Mouse (Mus musculus): Measurements from ENCODE around the gene Phf23. TPM values are rescaled to one million over a fixed set of nuclear protein-coding genes. Genes with fewer than 3 reads are reported as not detected.

Gene Phf23
- polyA plus RNA-seq, 1 experiment from 2014 or later: 28.8 TPM

- Histone ChIP-seq H3K9me3 (ENCODE audit: control insufficient read depth, low read length) (no peaks in the 10 kb centered on the region), H3K27ac (ENCODE audit: low read depth, low read length) (no peak overlapping the region)
- 80% methylated on average over 7 of the region's 7 CpGs for WGBS
Measured at GRCm38 (mm10) chr11:70043665-70044064, 48.1 kb downstream of the Phf23 start.

GRCm38 (mm10) chr11:70045435-70045834 is 49.9 kb downstream of the Phf23 start:
- Histone ChIP-seq H3K4me3 (ENCODE audit: low read depth, low read length) (no peak overlapping the region), H3K4me2 (ENCODE audit: low read depth, low read length) (no peak overlapping the region), H3K9me3 (ENCODE audit: control insufficient read depth, low read length) (no peaks in the 10 kb centered on the region), H3K9ac (replicated peaks; ENCODE audit: low read depth, low read length) (no peak overlapping the region), H3K27me3 (ENCODE audit: control insufficient read depth, insufficient read depth, low read length) (no peaks in the 10 kb centered on the region), H3K27ac (ENCODE audit: low read depth, low read length) (no peak overlapping the region), H3K36me3 (ENCODE audit: control insufficient read depth, insufficient read depth, low read length) (peaks cover 40% of the 10 kb centered on the region), H3K4me1 (ENCODE audit: control insufficient read depth, insufficient read depth, low read length) (no peaks in the 10 kb centered on the region)
- peak; percentile 25; the same call in 1 of the 2 replicates for ATAC-seq (ENCODE audit: low read depth)
- 33% methylated on average over 9 of the region's 9 CpGs for WGBS

More at GRCm38 (mm10) chr11:70043665-70044064, 48.1 kb downstream of the Phf23 start:
- Histone ChIP-seq H3K9ac (replicated peaks; ENCODE audit: low read depth, low read length) (no peak overlapping the region), H3K4me3 (ENCODE audit: low read depth, low read length) (no peak overlapping the region), H3K4me2 (ENCODE audit: low read depth, low read length) (no peak overlapping the region), H3K4me1 (ENCODE audit: control insufficient read depth, insufficient read depth, low read length) (no peaks in the 10 kb centered on the region), H3K27me3 (ENCODE audit: control insufficient read depth, insufficient read depth, low read length) (no peaks in the 10 kb centered on the region), H3K36me3 (ENCODE audit: control insufficient read depth, insufficient read depth, low read length) (peaks cover 52% of the 10 kb centered on the region)
- no peak for ATAC-seq (ENCODE audit: low read depth)

- Histone ChIP-seq H3K9me3 (ENCODE audit: control insufficient read depth, low read length) (no peaks in the 10 kb centered on the region), H3K9ac (replicated peaks; ENCODE audit: low read depth, low read length) (no peak overlapping the region), H3K27ac (ENCODE audit: low read depth, low read length) (no peak overlapping the region), H3K27me3 (ENCODE audit: control insufficient read depth, insufficient read depth, low read length) (no peaks in the 10 kb centered on the region), H3K4me3 (ENCODE audit: low read depth, low read length) (no peak overlapping the region), H3K36me3 (ENCODE audit: control insufficient read depth, insufficient read depth, low read length) (peaks cover 12% of the 10 kb centered on the region), H3K4me2 (ENCODE audit: low read depth, low read length) (no peak overlapping the region), H3K4me1 (ENCODE audit: control insufficient read depth, insufficient read depth, low read length) (no peaks in the 10 kb centered on the region)
- 74% methylated on average over 6 of the region's 6 CpGs for WGBS
- ATAC-seq (ENCODE audit: low read depth): no peak
Measured at GRCm38 (mm10) chr11:70049366-70049765, 53.8 kb downstream of the Phf23 start.

MicroRNA genes within 50 kb of the gene (microRNA counts, 519-probe panel; counts per million panel counts)
- microRNA mmu-miR-324-3p (not detected), microRNA mmu-miR-324-5p (4,698 counts per million, percentile 61 among the panel's probes with 10 or more counts)

Small RNAs within 50 kb of the gene (microRNA-seq; reads per million reads assigned to microRNA genes)
- not detected for gene Gm44349
- 2,758 reads per million, percentile 86 among the genes with 10 or more reads in this experiment for gene Mir324

Other genes with a start within 250 kb of the Phf23 start
- gene Polr2a, start 237.1 kb upstream of the Phf23 start, polyA plus RNA-seq (2014; fragmentation: Nextera tagmentation; extraction: Ambion mirVana): 23.5 and 30.7 TPM in 2 replicates
- not detected in 2 replicates for gene Slc35g3, start 233.8 kb upstream of the Phf23 start, polyA plus RNA-seq (2014; fragmentation: Nextera tagmentation; extraction: Ambion mirVana)
- gene Zbtb4, start 229.9 kb upstream of the Phf23 start, polyA plus RNA-seq (2014; fragmentation: Nextera tagmentation; extraction: Ambion mirVana): 4.3 and 6.0 TPM in 2 replicates
- gene Chrnb1, start 199.8 kb upstream of the Phf23 start, polyA plus RNA-seq (2014; fragmentation: Nextera tagmentation; extraction: Ambion mirVana): 0.78 and 1.3 TPM in 2 replicates
- 6.4 and 9.1 TPM in 2 replicates for gene Fgf11, start 193.9 kb upstream of the Phf23 start, polyA plus RNA-seq (2014; fragmentation: Nextera tagmentation; extraction: Ambion mirVana)
- gene Tmem102, start 190.2 kb upstream of the Phf23 start, polyA plus RNA-seq (2014; fragmentation: Nextera tagmentation; extraction: Ambion mirVana): 0.68 and 0.76 TPM in 2 replicates
- gene Gm39566, start 180.5 kb upstream of the Phf23 start, polyA plus RNA-seq (2014; fragmentation: Nextera tagmentation; extraction: Ambion mirVana): not detected in 2 replicates
- gene Spem2, start 177.3 kb upstream of the Phf23 start, polyA plus RNA-seq (2014; fragmentation: Nextera tagmentation; extraction: Ambion mirVana): 0.16 TPM in 1 of 2 replicates, not detected in the other
- 0.35 and 0.40 TPM in 2 replicates for gene Spem1, start 173.6 kb upstream of the Phf23 start, polyA plus RNA-seq (2014; fragmentation: Nextera tagmentation; extraction: Ambion mirVana)
- 24.2 and 31.3 TPM in 2 replicates for gene Nlgn2, start 158.0 kb upstream of the Phf23 start, polyA plus RNA-seq (2014; fragmentation: Nextera tagmentation; extraction: Ambion mirVana)
- 306 and 377 TPM in 2 replicates for gene Tmem256, start 157.3 kb upstream of the Phf23 start, polyA plus RNA-seq (2014; fragmentation: Nextera tagmentation; extraction: Ambion mirVana)
- 36.3 and 51.8 TPM in 2 replicates for gene Plscr3, start 149.4 kb upstream of the Phf23 start, polyA plus RNA-seq (2014; fragmentation: Nextera tagmentation; extraction: Ambion mirVana)
- 0.28 TPM in 1 of 2 replicates, not detected in the other for gene Tnk1, start 137.0 kb upstream of the Phf23 start, polyA plus RNA-seq (2014; fragmentation: Nextera tagmentation; extraction: Ambion mirVana)
- gene Tmem95, start 117.8 kb upstream of the Phf23 start, polyA plus RNA-seq (2014; fragmentation: Nextera tagmentation; extraction: Ambion mirVana): not detected in 2 replicates
- gene Kctd11, start 114.4 kb upstream of the Phf23 start, polyA plus RNA-seq (2014; fragmentation: Nextera tagmentation; extraction: Ambion mirVana): 0.80 and 2.0 TPM in 2 replicates
- gene Acap1, start 100.2 kb upstream of the Phf23 start, polyA plus RNA-seq (2014; fragmentation: Nextera tagmentation; extraction: Ambion mirVana): 0.17 and 0.33 TPM in 2 replicates
- 7.1 and 7.8 TPM in 2 replicates for gene 2810408A11Rik, start 94.8 kb upstream of the Phf23 start, polyA plus RNA-seq (2014; fragmentation: Nextera tagmentation; extraction: Ambion mirVana)
- 26.2 and 27.8 TPM in 2 replicates for gene Neurl4, start 94.7 kb upstream of the Phf23 start, polyA plus RNA-seq (2014; fragmentation: Nextera tagmentation; extraction: Ambion mirVana)
- 58.5 and 65.4 TPM in 2 replicates for gene Gps2, start 81.9 kb upstream of the Phf23 start, polyA plus RNA-seq (2014; fragmentation: Nextera tagmentation; extraction: Ambion mirVana)
- 1,037 and 1,095 TPM in 2 replicates for gene Eif5a, start 73.8 kb upstream of the Phf23 start, polyA plus RNA-seq (2014; fragmentation: Nextera tagmentation; extraction: Ambion mirVana)
- gene Ybx2, start 60.0 kb upstream of the Phf23 start, polyA plus RNA-seq (2014; fragmentation: Nextera tagmentation; extraction: Ambion mirVana): 5.9 and 11.1 TPM in 2 replicates
- 2.7 and 3.7 TPM in 2 replicates for gene Slc2a4, start 47.6 kb upstream of the Phf23 start, polyA plus RNA-seq (2014; fragmentation: Nextera tagmentation; extraction: Ambion mirVana)
- 0.33 and 0.88 TPM in 2 replicates for gene Cldn7, start 31.0 kb upstream of the Phf23 start, polyA plus RNA-seq (2014; fragmentation: Nextera tagmentation; extraction: Ambion mirVana)
- 26.5 and 27.1 TPM in 2 replicates for gene Ctdnep1, start 14.6 kb upstream of the Phf23 start, polyA plus RNA-seq (2014; fragmentation: Nextera tagmentation; extraction: Ambion mirVana)
- gene Elp5, start 13.3 kb upstream of the Phf23 start, polyA plus RNA-seq (2014; fragmentation: Nextera tagmentation; extraction: Ambion mirVana): 159 and 175 TPM in 2 replicates
- gene Gabarap, start 4.6 kb upstream of the Phf23 start, polyA plus RNA-seq (2014; fragmentation: Nextera tagmentation; extraction: Ambion mirVana): 609 and 643 TPM in 2 replicates
- 19.0 and 19.2 TPM in 2 replicates for gene Dvl2, start 4.8 kb downstream of the Phf23 start, polyA plus RNA-seq (2014; fragmentation: Nextera tagmentation; extraction: Ambion mirVana)
- gene Acadvl, start 19.6 kb downstream of the Phf23 start, polyA plus RNA-seq (2014; fragmentation: Nextera tagmentation; extraction: Ambion mirVana): 49.5 and 57.2 TPM in 2 replicates
- 24.9 and 31.6 TPM in 2 replicates for gene Dlg4, start 21.2 kb downstream of the Phf23 start, polyA plus RNA-seq (2014; fragmentation: Nextera tagmentation; extraction: Ambion mirVana)
- 3.7 TPM in 1 of 2 replicates, not detected in the other for gene Asgr1, start 58.3 kb downstream of the Phf23 start, polyA plus RNA-seq (2014; fragmentation: Nextera tagmentation; extraction: Ambion mirVana)
- 0.26 TPM in 1 of 2 replicates, not detected in the other for gene Asgr2, start 96.9 kb downstream of the Phf23 start, polyA plus RNA-seq (2014; fragmentation: Nextera tagmentation; extraction: Ambion mirVana)
- gene Mgl2, start 134.6 kb downstream of the Phf23 start, polyA plus RNA-seq (2014; fragmentation: Nextera tagmentation; extraction: Ambion mirVana): 0.20 and 0.68 TPM in 2 replicates
- 1.1 TPM in 1 of 2 replicates, not detected in the other for gene Clec10a, start 160.4 kb downstream of the Phf23 start, polyA plus RNA-seq (2014; fragmentation: Nextera tagmentation; extraction: Ambion mirVana)
- gene Slc16a11, start 217.0 kb downstream of the Phf23 start, polyA plus RNA-seq (2014; fragmentation: Nextera tagmentation; extraction: Ambion mirVana): 3.0 and 4.0 TPM in 2 replicates
- gene Slc16a13, start 225.3 kb downstream of the Phf23 start, polyA plus RNA-seq (2014; fragmentation: Nextera tagmentation; extraction: Ambion mirVana): 10.4 and 13.2 TPM in 2 replicates
- 1.8 and 5.7 TPM in 2 replicates for gene Bcl6b, start 234.0 kb downstream of the Phf23 start, polyA plus RNA-seq (2014; fragmentation: Nextera tagmentation; extraction: Ambion mirVana)
- 160 and 161 TPM in 2 replicates for gene 0610010K14Rik, start 242.1 kb downstream of the Phf23 start, polyA plus RNA-seq (2014; fragmentation: Nextera tagmentation; extraction: Ambion mirVana)
- gene Gm21988, start 244.1 kb downstream of the Phf23 start, polyA plus RNA-seq (2014; fragmentation: Nextera tagmentation; extraction: Ambion mirVana): 12.7 and 13.3 TPM in 2 replicates
- 389 and 413 TPM in 2 replicates for gene Rnasek, start 244.1 kb downstream of the Phf23 start, polyA plus RNA-seq (2014; fragmentation: Nextera tagmentation; extraction: Ambion mirVana)